Comparison of ENCODE assay signal across 19 mouse cellular contexts in the genomic region with DNA sequence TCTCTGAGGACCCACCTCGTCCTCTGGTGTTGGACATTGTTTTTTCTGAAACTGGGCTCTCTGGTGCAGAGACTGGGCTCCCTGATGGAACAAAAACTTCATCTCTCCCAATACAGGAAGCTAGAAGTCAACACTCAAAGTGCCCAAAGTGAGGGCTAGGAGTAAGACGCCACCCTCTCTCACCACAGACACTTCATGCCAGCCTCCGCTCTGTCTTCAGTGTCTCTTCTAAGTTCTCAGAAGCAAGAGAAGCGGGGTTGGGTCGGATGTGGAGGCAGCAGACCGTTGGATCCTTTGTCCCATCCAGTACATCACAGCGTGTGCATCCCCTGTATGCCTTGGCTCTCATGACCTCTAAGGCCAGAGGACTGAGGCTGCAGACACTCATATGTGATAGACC. TPM values are rescaled to one million over a fixed set of nuclear protein-coding genes. Genes with fewer than 3 reads are reported as not detected.
DNase-seq lines count a peak whose midpoint lies in the region; ATAC-seq and TF ChIP-seq lines count a peak whose summit lies in the region.
"Had no signal": no experiment of that assay in that cellular context is flagged by ENCODE, and none has a peak within 500 bp of the region (broad histone marks: within the 10 kb centered on the region; RNA-seq: fewer than 3 reads in every experiment).

No protein-coding gene starts in this region.

- peaks cover 50% of the 10 kb centered on the region for H3K4me1 ChIP-seq in forebrain, embryonic 12.5 days
- H3K4me1 ChIP-seq in forebrain, postnatal 0 days (ENCODE audit: insufficient read depth): no peaks in the 10 kb centered on the region; the same call in 1 of the 2 replicates
- peaks cover 7% of the 10 kb centered on the region for H3K4me1 ChIP-seq in ES-Bruce4 (ENCODE audit: control insufficient read depth, insufficient read depth, low read length)

- 85% methylated on average over 7 of the region's 7 CpGs for WGBS in forebrain, embryonic 12.5 days
- WGBS in forebrain, postnatal 0 days: 87% methylated on average over 7 of the region's 7 CpGs

- no peak for TF ChIP-seq CTCF in forebrain, postnatal 0 days (IDR thresholded peaks at IDR 0.05; ENCODE audit: low read depth)
- TF ChIP-seq CTCF in ES-Bruce4 (IDR thresholded peaks at IDR 0.05; ENCODE audit: low read depth, low read length): no peak

- no peak for ATAC-seq in forebrain, embryonic 12.5 days (ENCODE audit: low FRiP score)
- ATAC-seq in forebrain, postnatal 0 days: no peak
- ATAC-seq: hindbrain, postnatal 0 days had no signal

- H3K9ac ChIP-seq in forebrain, embryonic 12.5 days: no peak overlapping the region
- no peak overlapping the region for H3K9ac ChIP-seq in forebrain, postnatal 0 days
- no peak overlapping the region for H3K9ac ChIP-seq in ES-Bruce4 (ENCODE audit: low read depth, poor library complexity, severe bottlenecking)
- H3K9ac ChIP-seq: embryonic facial prominence, embryonic 12.5 days; limb, embryonic 13.5 days; liver, embryonic 13.5 days; midbrain, embryonic 12.5 days had no signal

- no peaks in the 10 kb centered on the region for H3K36me3 ChIP-seq in forebrain, embryonic 12.5 days (replicated peaks)
- H3K36me3 ChIP-seq in forebrain, postnatal 0 days (ENCODE audit: insufficient read depth): no peaks in the 10 kb centered on the region
- no peaks in the 10 kb centered on the region for H3K36me3 ChIP-seq in ES-Bruce4 (ENCODE audit: control insufficient read depth, insufficient read depth, low read length, poor library complexity, severe bottlenecking)
- H3K36me3 ChIP-seq: embryonic facial prominence, embryonic 12.5 days; limb, embryonic 13.5 days; liver, embryonic 13.5 days; midbrain, embryonic 12.5 days had no signal

- H3K27ac ChIP-seq in forebrain, embryonic 12.5 days: peak overlapping the region; percentile 56
- H3K27ac ChIP-seq in forebrain, postnatal 0 days (ENCODE audit: low read depth, low read length): no peak overlapping the region
- no peak overlapping the region for H3K27ac ChIP-seq in ES-Bruce4 (ENCODE audit: insufficient read depth, low read length)
- H3K27ac ChIP-seq: embryonic facial prominence, embryonic 12.5 days; hindbrain, postnatal 0 days; limb, embryonic 13.5 days; liver, embryonic 13.5 days had no signal

- no peak overlapping the region for H3K4me3 ChIP-seq in forebrain, embryonic 12.5 days (replicated peaks)
- H3K4me3 ChIP-seq in forebrain, postnatal 0 days (ENCODE audit: low read depth, low read length): no peak overlapping the region
- peak overlapping the region; percentile 14; the same call in 1 of the 2 replicates for H3K4me3 ChIP-seq in ES-Bruce4 (ENCODE audit: low read depth, low read length)
- H3K4me3 ChIP-seq: embryonic facial prominence, embryonic 12.5 days; limb, embryonic 13.5 days; liver, embryonic 13.5 days; midbrain, embryonic 12.5 days had no signal

- DNase-seq in forebrain, postnatal 0 days: no peak
- peak; percentile 51 for DNase-seq in CD4-positive helper T cell, adult 2 months (ENCODE audit: low read depth, low spot score)
- DNase-seq in induced T-regulatory cell, adult 2 months (ENCODE audit: low read depth): peak; percentile 49
- DNase-seq in adrenal gland, adult 8-10 months: no peak
- no peak for DNase-seq in yolk sac, embryonic 10.5 days (ENCODE audit: low spot score)
- DNase-seq: cerebellum, adult 11 months; gastrocnemius, postnatal 10 days; kidney, postnatal 4 days; liver, embryonic 13.5 days; lung, adult 2 months; lung, postnatal 14 days; thymus, postnatal 14 days had no signal

- TF ChIP-seq EP300 in ES-Bruce4 (IDR thresholded peaks at IDR 0.05; ENCODE audit: insufficient read depth, low read depth, low read length): no peak

- TF ChIP-seq POLR2A in ES-Bruce4 (IDR thresholded peaks at IDR 0.05; ENCODE audit: insufficient read depth, low read length): no peak

- no peak overlapping the region for H3K4me2 ChIP-seq in forebrain, embryonic 12.5 days
- H3K4me2 ChIP-seq in forebrain, postnatal 0 days (ENCODE audit: low read depth): no peak overlapping the region
- H3K4me2 ChIP-seq: embryonic facial prominence, embryonic 12.5 days; heart, embryonic 11.5 days; limb, embryonic 13.5 days; liver, embryonic 13.5 days; midbrain, embryonic 12.5 days had no signal

- H3K27me3 ChIP-seq in forebrain, embryonic 12.5 days: 0 out of 2 replicates have a peak, but pooled peaks cover under 1% of the 10 kb centered on the region
- H3K27me3 ChIP-seq in forebrain, postnatal 0 days (ENCODE audit: insufficient read depth, low read length): no peaks in the 10 kb centered on the region
- no peaks in the 10 kb centered on the region for H3K27me3 ChIP-seq in ES-Bruce4 (ENCODE audit: control insufficient read depth, insufficient read depth, low read length, poor library complexity, severe bottlenecking)
- H3K27me3 ChIP-seq: embryonic facial prominence, embryonic 12.5 days; limb, embryonic 13.5 days; liver, embryonic 13.5 days; midbrain, embryonic 12.5 days had no signal

- no peaks in the 10 kb centered on the region for H3K9me3 ChIP-seq in forebrain, embryonic 12.5 days
- no peaks in the 10 kb centered on the region for H3K9me3 ChIP-seq in forebrain, postnatal 0 days (ENCODE audit: low read length)
- no peaks in the 10 kb centered on the region for H3K9me3 ChIP-seq in ES-Bruce4 (replicated peaks; ENCODE audit: control insufficient read depth, insufficient read depth, low read length, poor library complexity, severe bottlenecking)
- H3K9me3 ChIP-seq: embryonic facial prominence, embryonic 12.5 days; limb, embryonic 13.5 days; liver, embryonic 13.5 days; midbrain, embryonic 12.5 days had no signal

RNA-seq across cellular contexts. Expression of gene Tldc1, which starts 11.4 kb away (rescaled TPM):
- polyA plus RNA-seq in forebrain, embryonic 12.5 days (2016; fragmentation: Nextera tagmentation; extraction: Ambion mirVana): 10.9 and 12.7 TPM in 2 replicates
- total RNA-seq in forebrain, postnatal 0 days (2014; rRNA removed): 21.0 and 21.1 TPM in 2 replicates
- 6.8 and 9.4 TPM in 2 replicates for polyA plus RNA-seq in forebrain, postnatal 0 days (2015; fragmentation: Nextera tagmentation; extraction: Ambion mirVana)
- 12.7 and 15.5 TPM in 2 replicates for polyA plus RNA-seq in ES-Bruce4 (2011; ENCODE audit: insufficient read depth, insufficient read length, low read depth, missing spikeins)
- 10 to 100 TPM; 16.1 to 18.1 (median 17.1) TPM for total RNA-seq in adrenal gland, adult 8-10 months (2022)

RNA-seq across cellular contexts. Expression of gene Cotl1, which starts 50.8 kb away (rescaled TPM):
- 148 and 282 TPM in 2 replicates for polyA plus RNA-seq in forebrain, embryonic 12.5 days (2016; fragmentation: Nextera tagmentation; extraction: Ambion mirVana)
- total RNA-seq in forebrain, postnatal 0 days (2014; rRNA removed): 177 and 224 TPM in 2 replicates
- 134 and 156 TPM in 2 replicates for polyA plus RNA-seq in forebrain, postnatal 0 days (2015; fragmentation: Nextera tagmentation; extraction: Ambion mirVana)
- 106 and 111 TPM in 2 replicates for polyA plus RNA-seq in ES-Bruce4 (2011; ENCODE audit: insufficient read depth, insufficient read length, low read depth, missing spikeins)
- 10 to 100 TPM; 38.1 to 64.0 (median 54.4) TPM for total RNA-seq in adrenal gland, adult 8-10 months (2022)

Comparison
In these comparisons a context has a peak if more than half of its experiments do, and no peak if none do; other contexts are left out.
1. DNase-seq: peak in CD4-positive helper T cell, adult 2 months (single experiment) and induced T-regulatory cell, adult 2 months (single experiment); none in forebrain, postnatal 0 days (single experiment), adrenal gland, adult 8-10 months (single experiment) and yolk sac, embryonic 10.5 days (single experiment).